Comparison of ENCODE assay signal across 27 mouse cellular contexts in the genomic region with DNA sequence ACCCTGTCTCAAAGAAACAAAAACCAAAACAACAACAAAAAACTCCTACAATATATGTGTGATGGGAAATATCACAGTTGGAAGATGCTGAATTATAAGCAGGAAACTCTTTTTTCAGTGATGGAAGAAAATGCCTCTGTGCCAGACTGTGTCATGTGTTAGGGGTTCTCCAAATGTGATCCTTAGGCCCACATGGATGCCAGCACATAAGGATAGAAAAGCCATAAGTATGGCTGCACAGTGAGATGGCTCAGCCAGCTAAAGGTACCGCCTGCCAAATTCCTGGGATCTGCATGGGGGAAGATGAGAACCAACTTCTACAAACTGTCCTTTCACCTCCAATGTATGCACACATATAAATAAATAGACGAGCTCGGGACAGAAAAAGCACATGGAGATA.
"Had no signal": no experiment of that assay in that cellular context is flagged by ENCODE, and none has a peak within 500 bp of the region (broad histone marks: within the 10 kb centered on the region; RNA-seq: fewer than 3 reads in every experiment).

No protein-coding gene starts in this region.

- ATAC-seq: hindbrain, postnatal 0 days; intestine, embryonic 16.5 days; liver, embryonic 12.5 days had no signal

- H3K27ac ChIP-seq: heart, adult 2 months; heart, embryonic 13.5 days; heart, embryonic 15.5 days; hindbrain, embryonic 13.5 days; hindbrain, embryonic 15.5 days; hindbrain, postnatal 0 days; kidney, embryonic 15.5 days; kidney, postnatal 0 days; limb, embryonic 13.5 days; limb, embryonic 15.5 days; liver, embryonic 12.5 days; liver, embryonic 14.5 days had no signal

- H3K9ac ChIP-seq: heart, embryonic 13.5 days; heart, embryonic 15.5 days; hindbrain, embryonic 13.5 days; hindbrain, embryonic 15.5 days; kidney, embryonic 15.5 days; limb, embryonic 13.5 days; limb, embryonic 15.5 days; liver, embryonic 12.5 days; liver, embryonic 14.5 days had no signal

- DNase-seq: gastrocnemius, postnatal 14 days; gastrocnemius, postnatal 36 days; heart, adult 11 months; heart, adult 2 months; heart, postnatal 14 days; heart, postnatal 36 days; kidney, adult 11 months; kidney, adult 2 months; kidney, adult 9 months; kidney, postnatal 14 days; kidney, postnatal 36 days; layer of hippocampus, adult 9-11 months; layer of hippocampus, postnatal 36 days; left cerebral cortex, postnatal 4 days had no signal

- H3K4me1 ChIP-seq: heart, embryonic 13.5 days; heart, embryonic 15.5 days; hindbrain, embryonic 13.5 days; hindbrain, embryonic 15.5 days; kidney, embryonic 15.5 days; limb, embryonic 13.5 days; limb, embryonic 15.5 days; liver, embryonic 12.5 days had no signal

- H3K27me3 ChIP-seq: heart, embryonic 13.5 days; heart, embryonic 15.5 days; hindbrain, embryonic 13.5 days; hindbrain, embryonic 15.5 days; kidney, embryonic 15.5 days; limb, embryonic 13.5 days; limb, embryonic 15.5 days; liver, embryonic 12.5 days had no signal

- H3K9me3 ChIP-seq: heart, embryonic 13.5 days; heart, embryonic 15.5 days; hindbrain, embryonic 13.5 days; hindbrain, embryonic 15.5 days; kidney, embryonic 15.5 days; limb, embryonic 13.5 days; limb, embryonic 15.5 days; liver, embryonic 12.5 days had no signal

- H3K36me3 ChIP-seq: heart, embryonic 13.5 days; heart, embryonic 15.5 days; hindbrain, embryonic 13.5 days; hindbrain, embryonic 15.5 days; kidney, embryonic 15.5 days; limb, embryonic 13.5 days; limb, embryonic 15.5 days; liver, embryonic 12.5 days had no signal

- H3K4me2 ChIP-seq: heart, embryonic 11.5 days; heart, embryonic 13.5 days; heart, embryonic 15.5 days; hindbrain, embryonic 13.5 days; hindbrain, embryonic 15.5 days; kidney, embryonic 15.5 days; limb, embryonic 13.5 days; limb, embryonic 15.5 days; liver, embryonic 12.5 days had no signal

- H3K4me3 ChIP-seq: heart, adult 2 months; heart, embryonic 13.5 days; heart, embryonic 15.5 days; hindbrain, embryonic 13.5 days; hindbrain, embryonic 15.5 days; kidney, embryonic 15.5 days; limb, embryonic 13.5 days; limb, embryonic 15.5 days; liver, embryonic 12.5 days had no signal
